Mouse (Mus musculus): Measurements from ENCODE around the gene Cmip. TPM values are rescaled to one million over a fixed set of nuclear protein-coding genes. Genes with fewer than 3 reads are reported as not detected.

The Cmip gene
- polyA plus RNA-seq, 1 experiment = 112 TPM

GRCm38 (mm10) chr8:117455701-117456100, 198.8 kb downstream of the Cmip start:
- DNase-seq = no peak
- Histone ChIP-seq H3K36me3 (ENCODE audit: control insufficient read depth, insufficient read depth, low read length) (peaks cover 4% of the 10 kb centered on the region; the same call in 1 of the 2 replicates), H3K27me3 (replicated peaks; ENCODE audit: control insufficient read depth, insufficient read depth, low read length) (no peaks in the 10 kb centered on the region), H3K27ac (ENCODE audit: insufficient read depth, low read depth, low read length) (no peak overlapping the region), H3K4me3 (ENCODE audit: insufficient read depth, low read depth, low read length) (no peak overlapping the region), H3K4me1 (ENCODE audit: control insufficient read depth, insufficient read depth, low read length) (no peaks in the 10 kb centered on the region)
- WGBS = 94% methylated on average over 6 of the region's 6 CpGs
- TF ChIP-seq CTCF (conservative IDR thresholded peaks at IDR 0.05; ENCODE audit: insufficient read depth, insufficient read length, low read depth, low read length) (no peak), POLR2A (IDR thresholded peaks at IDR 0.05; ENCODE audit: low read depth, low read length) (no peak)

- Histone ChIP-seq H3K27ac (ENCODE audit: insufficient read depth, low read depth, low read length) (no peak overlapping the region), H3K36me3 (ENCODE audit: control insufficient read depth, insufficient read depth, low read length) (peaks cover 4% of the 10 kb centered on the region; the same call in 1 of the 2 replicates), H3K27me3 (replicated peaks; ENCODE audit: control insufficient read depth, insufficient read depth, low read length) (no peaks in the 10 kb centered on the region), H3K4me1 (ENCODE audit: control insufficient read depth, insufficient read depth, low read length) (no peaks in the 10 kb centered on the region), H3K4me3 (ENCODE audit: insufficient read depth, low read depth, low read length) (no peak overlapping the region)
- 45% methylated on average over 5 of the region's 5 CpGs for WGBS
- no peak for DNase-seq
- TF ChIP-seq POLR2A (IDR thresholded peaks at IDR 0.05; ENCODE audit: low read depth, low read length) = no peak
Observed at GRCm38 (mm10) chr8:117458440-117458839, 201.6 kb downstream of the Cmip start.

GRCm38 (mm10) chr8:117462701-117463284, 205.9 kb downstream of the Cmip start:
- no peak overlapping the region for H3K27ac ChIP-seq (ENCODE audit: insufficient read depth, low read depth, low read length)
- no peaks in the 10 kb centered on the region for H3K4me1 ChIP-seq (ENCODE audit: control insufficient read depth, insufficient read depth, low read length)
- TF ChIP-seq CTCF (conservative IDR thresholded peaks at IDR 0.05; ENCODE audit: insufficient read depth, insufficient read length, low read depth, low read length) (no peak), POLR2A (IDR thresholded peaks at IDR 0.05; ENCODE audit: low read depth, low read length) (no peak)
- peak; percentile 26 for DNase-seq
- no peak overlapping the region for H3K4me3 ChIP-seq (ENCODE audit: insufficient read depth, low read depth, low read length)
- 37% methylated on average over 11 of the region's 11 CpGs for WGBS
- no peaks in the 10 kb centered on the region for H3K27me3 ChIP-seq (replicated peaks; ENCODE audit: control insufficient read depth, insufficient read depth, low read length)
- peaks cover 2% of the 10 kb centered on the region; the same call in 1 of the 2 replicates for H3K36me3 ChIP-seq (ENCODE audit: control insufficient read depth, insufficient read depth, low read length)

DNA sequence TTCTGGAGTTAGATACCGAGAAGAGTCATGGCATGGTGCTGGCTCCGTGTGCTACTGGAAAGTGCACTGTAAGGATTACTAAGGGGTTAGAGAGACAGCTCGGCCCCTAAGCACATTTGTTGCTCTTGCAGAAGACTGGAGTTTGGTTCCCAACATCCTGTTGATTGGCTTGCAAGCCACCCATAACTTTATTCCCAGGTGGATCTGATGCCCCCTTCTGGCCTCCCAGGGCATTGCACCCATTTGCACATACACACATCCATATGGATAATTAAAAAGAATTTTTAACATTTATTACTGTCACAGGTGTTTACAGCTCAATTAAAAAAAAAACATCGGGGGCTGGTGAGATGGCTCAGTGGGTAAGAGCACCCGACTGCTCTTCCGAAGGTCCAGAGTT, 207.7 kb downstream of the Cmip start:
- Histone ChIP-seq H3K36me3 (ENCODE audit: control insufficient read depth, insufficient read depth, low read length) (no peaks in the 10 kb centered on the region), H3K27ac (ENCODE audit: insufficient read depth, low read depth, low read length) (no peak overlapping the region), H3K4me3 (ENCODE audit: insufficient read depth, low read depth, low read length) (no peak overlapping the region), H3K4me1 (ENCODE audit: control insufficient read depth, insufficient read depth, low read length) (no peaks in the 10 kb centered on the region), H3K27me3 (replicated peaks; ENCODE audit: control insufficient read depth, insufficient read depth, low read length) (no peaks in the 10 kb centered on the region)
- TF ChIP-seq POLR2A (IDR thresholded peaks at IDR 0.05; ENCODE audit: low read depth, low read length) (no peak), CTCF (conservative IDR thresholded peaks at IDR 0.05; ENCODE audit: insufficient read depth, insufficient read length, low read depth, low read length) (peak; percentile 38)
- DNase-seq = peak; percentile 21
- WGBS = 98% methylated on average over 6 of the region's 6 CpGs

DNA sequence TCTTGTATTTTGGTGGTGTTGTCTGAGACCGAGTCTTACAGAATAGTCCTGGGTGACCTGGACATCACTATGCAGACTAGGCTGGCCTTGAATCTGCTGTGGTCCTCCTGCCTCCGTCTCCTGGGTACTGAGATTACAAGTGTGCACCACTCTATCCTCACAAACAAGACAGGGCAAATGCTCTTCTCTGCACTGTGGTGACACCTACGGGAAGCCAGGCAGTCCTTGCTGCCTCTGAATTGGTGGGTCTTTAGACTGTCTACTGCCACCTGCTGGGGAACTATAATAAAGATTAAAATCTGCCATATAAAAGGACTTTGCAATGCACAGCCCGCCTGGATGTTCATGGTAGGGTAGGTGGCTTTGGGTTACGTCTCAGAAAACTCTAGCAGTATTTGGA, 208.4 kb downstream of the Cmip start:
- WGBS = 22% methylated on average over 5 of the region's 5 CpGs
- TF ChIP-seq CTCF (conservative IDR thresholded peaks at IDR 0.05; ENCODE audit: insufficient read depth, insufficient read length, low read depth, low read length) (peak; percentile 94), POLR2A (IDR thresholded peaks at IDR 0.05; ENCODE audit: low read depth, low read length) (no peak)
- H3K4me1 ChIP-seq (ENCODE audit: control insufficient read depth, insufficient read depth, low read length) = no peaks in the 10 kb centered on the region
- no peaks in the 10 kb centered on the region for H3K36me3 ChIP-seq (ENCODE audit: control insufficient read depth, insufficient read depth, low read length)
- peak; percentile 82 for DNase-seq
- H3K4me3 ChIP-seq (ENCODE audit: insufficient read depth, low read depth, low read length) = no peak overlapping the region
- no peak overlapping the region for H3K27ac ChIP-seq (ENCODE audit: insufficient read depth, low read depth, low read length)
- no peaks in the 10 kb centered on the region for H3K27me3 ChIP-seq (replicated peaks; ENCODE audit: control insufficient read depth, insufficient read depth, low read length)

- H3K27ac ChIP-seq (ENCODE audit: insufficient read depth, low read depth, low read length) = no peak overlapping the region
- no peak for DNase-seq
- no peaks in the 10 kb centered on the region for H3K36me3 ChIP-seq (ENCODE audit: control insufficient read depth, insufficient read depth, low read length)
- H3K4me3 ChIP-seq (ENCODE audit: insufficient read depth, low read depth, low read length) = no peak overlapping the region
- no peak for TF ChIP-seq CTCF (conservative IDR thresholded peaks at IDR 0.05; ENCODE audit: insufficient read depth, insufficient read length, low read depth, low read length)
- TF ChIP-seq POLR2A (IDR thresholded peaks at IDR 0.05; ENCODE audit: low read depth, low read length) = no peak
- no peaks in the 10 kb centered on the region for H3K4me1 ChIP-seq (ENCODE audit: control insufficient read depth, insufficient read depth, low read length)
- no peaks in the 10 kb centered on the region for H3K27me3 ChIP-seq (replicated peaks; ENCODE audit: control insufficient read depth, insufficient read depth, low read length)
- WGBS = 84% methylated on average over 10 of the region's 10 CpGs
Observed at GRCm38 (mm10) chr8:117467466-117467865, 210.6 kb downstream of the Cmip start.

DNA sequence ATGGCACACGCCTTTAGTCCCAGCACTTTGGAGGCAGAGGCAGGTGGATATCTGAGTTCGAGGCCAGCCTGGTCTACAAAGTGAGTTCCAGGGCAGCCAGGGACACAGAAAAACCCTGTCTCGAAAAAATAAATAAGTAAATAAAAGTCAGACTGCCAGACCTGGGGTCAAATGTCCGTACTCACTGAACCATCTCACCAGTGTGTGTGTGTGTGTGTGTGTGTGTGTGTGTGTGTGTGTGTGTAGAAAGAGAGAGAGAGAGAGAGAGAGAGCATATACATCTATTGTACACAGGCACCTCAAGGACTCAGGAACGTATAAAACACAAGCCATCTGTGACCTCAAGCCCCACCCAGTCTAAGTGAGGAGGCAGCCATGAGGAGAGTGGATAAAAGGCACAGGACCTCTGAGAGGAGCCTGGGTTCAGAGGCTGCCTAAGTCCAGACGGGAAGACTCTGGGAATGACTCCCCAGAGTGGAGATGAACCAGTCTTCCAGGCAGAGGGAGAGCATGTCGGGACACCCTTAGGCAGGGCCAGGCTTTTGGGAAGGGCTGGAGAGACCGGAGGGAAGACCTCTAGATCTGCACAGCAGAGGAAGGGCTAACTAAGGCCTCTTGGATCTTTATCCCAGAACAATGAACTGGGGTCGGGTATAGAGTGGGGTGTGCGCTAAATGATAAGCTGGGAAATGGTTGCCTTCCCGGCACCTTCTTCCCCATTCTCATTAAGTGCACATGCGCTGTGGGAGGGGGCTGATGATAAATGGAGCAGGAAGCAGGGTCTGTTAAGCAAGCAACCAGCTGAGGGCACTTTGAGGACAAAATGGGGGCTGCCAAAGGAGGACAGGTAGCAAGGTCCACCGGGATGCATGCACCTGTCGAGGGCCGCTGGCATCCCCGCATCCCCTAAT, 212.8 kb downstream of the Cmip start:
- no peaks in the 10 kb centered on the region for H3K36me3 ChIP-seq (ENCODE audit: control insufficient read depth, insufficient read depth, low read length)
- H3K27ac ChIP-seq (ENCODE audit: insufficient read depth, low read depth, low read length) = no peak overlapping the region
- peak; percentile 79 for DNase-seq
- no peak for TF ChIP-seq POLR2A (IDR thresholded peaks at IDR 0.05; ENCODE audit: low read depth, low read length)
- TF ChIP-seq CTCF (conservative IDR thresholded peaks at IDR 0.05; ENCODE audit: insufficient read depth, insufficient read length, low read depth, low read length) = no peak
- no peaks in the 10 kb centered on the region for H3K27me3 ChIP-seq (replicated peaks; ENCODE audit: control insufficient read depth, insufficient read depth, low read length)
- WGBS = 27% methylated on average over 16 of the region's 16 CpGs
- H3K4me3 ChIP-seq (ENCODE audit: insufficient read depth, low read depth, low read length) = no peak overlapping the region
- H3K4me1 ChIP-seq (ENCODE audit: control insufficient read depth, insufficient read depth, low read length) = no peaks in the 10 kb centered on the region
